9 mouse cellular contexts compared by ENCODE assay signal in genomic region chr10:89257457-89258381, GRCm38 (mm10).
DNase-seq lines count a peak whose midpoint lies in the region; ATAC-seq and TF ChIP-seq lines count a peak whose summit lies in the region.
"Had no signal": no experiment of that assay in that cellular context is flagged by ENCODE, and none has a peak within 500 bp of the region (broad histone marks: within the 10 kb centered on the region; RNA-seq: fewer than 3 reads in every experiment).

No protein-coding gene starts in this region.

- TF ChIP-seq CTCF in lung, postnatal 0 days (IDR thresholded peaks at IDR 0.05), result no peak

- H3K36me3 ChIP-seq in lung, postnatal 0 days (ENCODE audit: insufficient read depth, low read length), result no peaks in the 10 kb centered on the region

- intact Hi-C loops in heart, postnatal 10 days (cut with DNase I), result no loop called here
- intact Hi-C loops in left cerebral cortex, postnatal 4 days (cut with DNase I), result no loop called here

- no peaks in the 10 kb centered on the region for H3K27me3 ChIP-seq in lung, postnatal 0 days (replicated peaks; ENCODE audit: insufficient read depth, low read length)

- no peaks in the 10 kb centered on the region for H3K9me3 ChIP-seq in lung, postnatal 0 days (ENCODE audit: low read length)

- no peak for TF ChIP-seq EP300 in lung, postnatal 0 days (IDR thresholded peaks at IDR 0.05)

- peak overlapping the region; percentile 19; the same call in 1 of the 2 replicates for H3K4me2 ChIP-seq in lung, postnatal 0 days (replicated peaks; ENCODE audit: low read depth, low read length)

- H3K27ac ChIP-seq in lung, postnatal 0 days (ENCODE audit: low read length), result no peak overlapping the region
- H3K27ac ChIP-seq: liver, embryonic 14.5 days had no signal

- DNase-seq in lung, postnatal 0 days (ENCODE audit: low spot score), result no peak
- DNase-seq in lung, postnatal 14 days, result no peak
- peak; percentile 55 for DNase-seq in embryo, embryonic 9.5 days (ENCODE audit: extremely low spot score)
- DNase-seq in heart, postnatal 10 days, result peak; percentile 10 to 19
- DNase-seq in left cerebral cortex, postnatal 4 days, result peak; percentile 68
- peak; percentile 40 for DNase-seq in right cerebral cortex, postnatal 25 days
- no peak for DNase-seq in thymus, postnatal 0 days (ENCODE audit: low spot score)
- no peak for DNase-seq in urinary bladder, adult 2 months (ENCODE audit: low spot score)

- ATAC-seq in lung, postnatal 0 days, result no peak; the same call in 1 of the 2 replicates

- WGBS in lung, postnatal 0 days, result 4% methylated on average over 16 of the region's 16 CpGs

- H3K4me1 ChIP-seq in lung, postnatal 0 days (ENCODE audit: insufficient read depth, low read depth, low read length), result no peaks in the 10 kb centered on the region

- no peak overlapping the region for H3K9ac ChIP-seq in lung, postnatal 0 days (replicated peaks; ENCODE audit: low read depth)
- H3K9ac ChIP-seq: liver, embryonic 14.5 days had no signal

- H3K4me3 ChIP-seq in lung, postnatal 0 days (ENCODE audit: low read depth, low read length), result peak overlapping the region; percentile 3; the same call in 1 of the 2 replicates

Comparison
In these comparisons a context has a peak if more than half of its experiments do, and no peak if none do; other contexts are left out.
1. DNase-seq: peak in embryo, embryonic 9.5 days (single experiment), heart, postnatal 10 days (2 of 2), left cerebral cortex, postnatal 4 days (single experiment) and right cerebral cortex, postnatal 25 days (single experiment); none in lung, postnatal 0 days (single experiment), lung, postnatal 14 days (single experiment), thymus, postnatal 0 days (single experiment) and urinary bladder, adult 2 months (single experiment).